Mouse (Mus musculus) embryonic facial prominence, embryonic 10.5 days (tissue): ENCODE data around the gene Atp23. TPM values are rescaled to one million over a fixed set of nuclear protein-coding genes. Genes with fewer than 3 reads are reported as not detected.

Experiments used
- DNase-seq: peaks from one replicate; pipeline ENCODE4 v3.0.0-alpha.2; 2017; ENCODE audit warnings: low spot score
- H3K27ac ChIP-seq: fragments of 300-500 bp; sonication (generic); replicated peaks from 2 replicates; pipeline ENCODE4 v1.5.1; 2016; ENCODE audit warnings: mild to moderate bottlenecking
- H3K27me3 ChIP-seq: fragments of 300-500 bp; sonication (generic); replicated peaks from 2 replicates; pipeline ENCODE4 v1.6.1; 2016; ENCODE audit warnings: low read depth, mild to moderate bottlenecking; ENCODE audit not compliant: poor library complexity, severe bottlenecking
- H3K36me3 ChIP-seq: fragments of 300-500 bp; sonication (generic); replicated peaks from 2 replicates; pipeline ENCODE4 v1.6.1; 2016; ENCODE audit warnings: mild to moderate bottlenecking, moderate library complexity
- H3K4me1 ChIP-seq: fragments of 300-500 bp; sonication (generic); 2 replicates; pipeline ENCODE4 v1.6.1; 2016
- H3K4me3 ChIP-seq: fragments of 300-500 bp; sonication (generic); 2 replicates; pipeline ENCODE4 v1.5.1; 2016; ENCODE audit warnings: mild to moderate bottlenecking, moderate library complexity
- H3K9me3 ChIP-seq: fragments of 300-500 bp; sonication (generic); 2 replicates; pipeline ENCODE4 v1.6.1; 2016; ENCODE audit warnings: mild to moderate bottlenecking
- WGBS: fragments of 180-500 bp; shearing (Covaris S2); methylation state at CpG from one replicate; pipeline ENCODE4 v1.1.7; 2016; 5-methylcytosine and 5-hydroxymethylcytosine counted together
- polyA plus RNA-seq: library from polyadenylated mRNA; unstranded; fragments of >200 nt; fragmentation: Nextera tagmentation; extraction: Ambion mirVana; gene quantifications from 2 replicates; pipeline ENCODE4 v1.2.1, GENCODE M21; 2016

Atp23 gene
- 20.0 and 22.6 TPM in 2 replicates for polyA plus RNA-seq

- Histone ChIP-seq H3K4me1 (peaks cover 20% of the 10 kb centered on the region), H3K4me3 (peak within 1 kb of the TSS; percentile 83), H3K9me3 (no peaks in the 10 kb centered on the region), H3K27me3 (no peaks in the 10 kb centered on the region), H3K36me3 (peaks cover 24% of the 10 kb centered on the region), H3K27ac (peak within 1 kb of the TSS; percentile 85)
- WGBS: under 1% methylated on average over 56 of the region's 56 CpGs
- DNase-seq: peak; percentile 95
These were observed at the start of gene Atp23 for GRCm38 (mm10) chr10:126900821-126901487. TSS of gene Atp23 (minus strand) at chr10:126901355.

DNA sequence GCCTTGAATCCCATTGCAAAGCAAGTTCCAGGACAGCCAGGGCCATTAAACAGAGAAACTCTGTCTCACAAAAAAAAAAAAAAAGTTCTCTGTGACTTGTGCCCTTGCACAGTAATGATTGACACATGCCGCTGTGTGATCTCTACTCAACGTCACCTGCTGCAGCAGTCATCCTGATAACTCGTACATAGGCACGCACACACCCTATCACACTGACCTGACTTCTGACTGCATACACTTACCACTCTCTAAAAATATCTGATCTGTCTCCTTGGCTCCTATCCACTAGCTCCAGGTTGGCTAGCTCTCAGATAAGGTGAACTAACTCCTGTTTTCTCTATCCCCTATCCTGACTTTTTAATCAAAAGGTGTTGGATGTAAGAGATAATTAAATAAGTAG lies 49.4 kb upstream of the Atp23 start:
- Histone ChIP-seq H3K4me1 (peaks cover 9% of the 10 kb centered on the region), H3K36me3 (no peaks in the 10 kb centered on the region), H3K9me3 (no peaks in the 10 kb centered on the region), H3K27ac (no peak overlapping the region), H3K27me3 (peaks cover under 1% of the 10 kb centered on the region; the same call in 1 of the 2 replicates), H3K4me3 (no peak overlapping the region)
- no peak for DNase-seq
- WGBS: 87% methylated on average over 4 of the region's 4 CpGs

DNA sequence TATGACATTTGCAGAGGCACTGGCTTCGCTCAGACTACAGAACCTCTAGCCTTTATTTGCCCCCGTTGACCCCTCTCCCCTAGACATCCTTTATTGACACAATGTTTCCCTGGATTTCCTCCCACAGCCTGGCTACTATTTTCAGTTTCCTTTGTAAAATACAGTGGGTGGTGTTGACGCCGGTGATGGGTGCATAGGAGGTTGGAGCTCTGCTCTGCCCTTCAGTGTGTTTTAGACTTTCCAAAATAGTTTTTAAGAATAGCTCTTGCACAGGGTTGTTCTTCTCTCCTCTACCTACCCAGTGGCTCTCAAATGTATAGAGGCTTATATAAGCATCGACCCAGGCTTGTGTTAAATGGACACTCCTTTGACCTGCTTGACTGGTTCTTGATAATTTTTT lies 48.7 kb upstream of the Atp23 start:
- Histone ChIP-seq H3K9me3 (no peaks in the 10 kb centered on the region), H3K27me3 (no peaks in the 10 kb centered on the region), H3K36me3 (no peaks in the 10 kb centered on the region), H3K27ac (no peak overlapping the region), H3K4me1 (peaks cover 9% of the 10 kb centered on the region), H3K4me3 (no peak overlapping the region)
- DNase-seq: no peak
- 61% methylated on average over 5 of the region's 5 CpGs for WGBS

DNA sequence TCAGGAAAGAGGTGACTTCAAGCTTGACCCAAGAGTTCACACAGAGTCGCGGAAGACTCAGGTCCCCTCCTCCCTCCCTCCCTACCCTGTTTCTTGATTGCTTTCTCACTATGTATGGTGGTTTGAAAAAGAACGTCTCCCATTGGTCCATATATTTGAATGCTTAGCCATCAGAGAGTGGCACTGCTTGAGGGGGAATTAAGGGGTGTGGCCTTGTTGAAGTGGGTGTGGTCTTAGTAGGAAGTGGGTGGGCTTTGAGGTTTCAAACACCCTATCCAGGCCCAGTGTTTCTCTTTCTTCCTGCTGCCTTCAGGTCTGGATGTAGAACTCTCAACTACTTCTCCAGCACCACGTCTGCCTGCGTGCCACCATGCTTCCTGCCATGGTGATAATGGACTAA lies 44.4 kb upstream of the Atp23 start:
- no peak overlapping the region for H3K4me3 ChIP-seq
- H3K27me3 ChIP-seq: no peaks in the 10 kb centered on the region
- WGBS: 86% methylated on average over 5 of the region's 5 CpGs
- H3K4me1 ChIP-seq: peaks cover 9% of the 10 kb centered on the region
- H3K27ac ChIP-seq: no peak overlapping the region
- no peak for DNase-seq
- H3K36me3 ChIP-seq: no peaks in the 10 kb centered on the region
- H3K9me3 ChIP-seq: no peaks in the 10 kb centered on the region

DNA sequence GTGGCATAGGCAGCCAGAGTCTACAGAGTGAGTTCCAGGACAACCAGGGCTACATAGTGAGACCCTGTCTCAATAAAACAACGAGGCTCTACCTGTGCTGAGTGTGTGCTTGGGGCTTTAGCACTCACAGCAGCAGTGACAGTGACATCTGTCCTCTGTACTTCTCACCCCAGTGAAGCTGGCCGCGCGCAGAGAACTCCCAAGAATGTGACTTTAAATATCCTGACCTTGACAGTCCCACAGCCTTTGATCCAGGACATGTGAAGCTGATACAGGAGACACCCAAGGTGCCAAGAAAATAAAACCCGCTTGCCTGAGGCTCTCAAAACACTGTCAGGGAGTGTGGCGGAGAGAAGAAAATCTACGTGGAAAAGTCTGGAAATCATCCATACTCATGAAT lies 39.8 kb upstream of the Atp23 start:
- WGBS: 75% methylated on average over 7 of the region's 7 CpGs
- H3K27me3 ChIP-seq: no peaks in the 10 kb centered on the region

DNA sequence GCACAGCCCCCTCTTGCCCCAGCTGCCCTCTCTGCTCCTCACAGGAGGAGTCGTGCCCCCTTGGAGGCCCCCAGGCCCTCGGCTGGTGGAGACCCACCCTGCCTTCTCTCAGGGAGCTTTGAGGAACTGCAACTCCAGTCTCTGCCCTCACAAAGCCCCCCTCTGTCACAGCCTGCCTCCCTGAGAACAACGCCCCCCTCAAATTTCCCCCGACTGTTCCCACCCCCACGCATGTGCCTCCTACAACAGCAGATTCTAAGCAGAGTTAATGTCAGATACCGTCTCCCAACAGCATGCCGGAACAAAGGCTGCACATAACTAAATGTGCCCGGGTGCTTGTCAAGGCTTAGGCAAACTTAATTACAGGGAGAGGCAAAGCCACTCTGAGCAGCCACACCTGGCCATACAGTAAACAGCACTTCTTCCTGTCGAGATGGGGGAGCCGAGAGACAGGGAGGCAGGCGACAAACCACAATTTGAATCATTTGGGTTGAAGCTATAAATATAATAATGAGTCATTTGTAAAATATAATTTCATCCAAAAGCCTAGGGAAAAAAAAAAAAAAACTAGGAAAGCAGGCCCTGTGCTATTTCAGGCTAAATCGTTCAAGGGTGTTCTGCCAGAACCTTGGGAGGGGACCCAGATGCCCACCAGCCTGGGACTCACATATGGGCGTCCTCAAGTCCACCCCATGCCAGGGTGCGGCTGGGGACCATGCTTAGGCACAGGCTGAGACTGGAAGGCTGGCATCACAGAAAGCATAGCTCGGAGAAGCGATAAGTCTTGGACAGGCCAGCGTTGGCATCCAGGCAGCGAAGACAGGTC lies 34.6 kb upstream of the Atp23 start:
- Histone ChIP-seq H3K4me1 (peaks cover 31% of the 10 kb centered on the region), H3K27ac (peak overlapping the region; percentile 84), H3K36me3 (no peaks in the 10 kb centered on the region), H3K4me3 (no peak overlapping the region), H3K27me3 (no peaks in the 10 kb centered on the region), H3K9me3 (peaks cover 16% of the 10 kb centered on the region)
- peak; percentile 48 for DNase-seq
- 54% methylated on average over 18 of the region's 18 CpGs for WGBS

More for the DNA sequence above, 39.8 kb upstream of the Atp23 start:
- Histone ChIP-seq H3K36me3 (no peaks in the 10 kb centered on the region), H3K9me3 (peaks cover 16% of the 10 kb centered on the region), H3K4me3 (no peak overlapping the region), H3K27ac (no peak overlapping the region), H3K4me1 (peaks cover 2% of the 10 kb centered on the region)
- no peak for DNase-seq

GRCm38 (mm10) chr10:126935121-126935520 lies 34.0 kb upstream of the Atp23 start:
- no peak for DNase-seq
- 78% methylated on average over 8 of the region's 8 CpGs for WGBS
- H3K9me3 ChIP-seq: peaks cover 16% of the 10 kb centered on the region
- H3K36me3 ChIP-seq: no peaks in the 10 kb centered on the region
- H3K4me3 ChIP-seq: no peak overlapping the region
- H3K4me1 ChIP-seq: peaks cover 38% of the 10 kb centered on the region
- 0 out of 2 replicates have a peak, but pooled peaks cover under 1% of the 10 kb centered on the region for H3K27me3 ChIP-seq
- peak overlapping the region; percentile 84 for H3K27ac ChIP-seq

DNA sequence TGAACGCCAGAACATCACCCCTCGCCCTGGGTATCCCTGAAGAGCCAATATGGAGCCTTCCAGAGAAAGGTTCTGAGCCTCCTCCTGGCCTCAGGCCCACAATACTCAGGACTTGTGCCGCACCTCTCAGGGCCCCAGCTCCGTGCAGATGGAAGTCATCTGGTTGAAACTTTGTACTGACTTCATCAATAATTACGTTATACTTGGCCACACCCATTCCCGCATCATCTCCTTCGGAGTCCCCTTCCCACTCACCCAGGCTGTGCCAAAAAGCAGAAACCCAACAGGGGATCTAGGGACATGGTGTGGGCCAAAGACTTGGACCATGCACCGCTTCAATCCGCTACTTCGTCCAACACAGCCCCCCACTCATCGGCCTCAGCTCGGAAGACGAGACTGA lies 33.4 kb upstream of the Atp23 start:
- Histone ChIP-seq H3K27ac (peak overlapping the region; percentile 84; the same call in 1 of the 2 replicates), H3K36me3 (no peaks in the 10 kb centered on the region), H3K4me3 (no peak overlapping the region), H3K9me3 (peaks cover 16% of the 10 kb centered on the region), H3K27me3 (peaks cover 6% of the 10 kb centered on the region), H3K4me1 (peaks cover 43% of the 10 kb centered on the region)
- DNase-seq: no peak
- 90% methylated on average over 13 of the region's 13 CpGs for WGBS

GRCm38 (mm10) chr10:126931760-126932139 lies 30.6 kb upstream of the Atp23 start:
- no peak for DNase-seq
- peaks cover 31% of the 10 kb centered on the region for H3K27me3 ChIP-seq
- no peaks in the 10 kb centered on the region for H3K36me3 ChIP-seq
- no peaks in the 10 kb centered on the region for H3K9me3 ChIP-seq
- peak overlapping the region; percentile 82 for H3K27ac ChIP-seq
- H3K4me3 ChIP-seq: no peak overlapping the region
- H3K4me1 ChIP-seq: peaks cover 72% of the 10 kb centered on the region

GRCm38 (mm10) chr10:126931123-126931759 lies 30.1 kb upstream of the Atp23 start:
- Histone ChIP-seq H3K4me1 (peaks cover 74% of the 10 kb centered on the region), H3K4me3 (no peak overlapping the region; the same call in 1 of the 2 replicates), H3K27me3 (peaks cover 36% of the 10 kb centered on the region), H3K36me3 (no peaks in the 10 kb centered on the region), H3K27ac (peak overlapping the region; percentile 82), H3K9me3 (no peaks in the 10 kb centered on the region)
- no peak for DNase-seq
- WGBS: 71% methylated on average over 8 of the region's 8 CpGs

- Histone ChIP-seq H3K27ac (peak overlapping the region; percentile 82), H3K4me3 (peak overlapping the region; percentile 25; the same call in 1 of the 2 replicates), H3K9me3 (no peaks in the 10 kb centered on the region), H3K4me1 (peaks cover 67% of the 10 kb centered on the region), H3K36me3 (no peaks in the 10 kb centered on the region), H3K27me3 (peaks cover 43% of the 10 kb centered on the region)
- DNase-seq: peak; percentile 58
- WGBS: 44% methylated on average over 15 of the region's 15 CpGs
These were observed 29.3 kb upstream of the Atp23 start for GRCm38 (mm10) chr10:126930270-126931121.

- H3K27me3 ChIP-seq: peaks cover 47% of the 10 kb centered on the region
- H3K9me3 ChIP-seq: no peaks in the 10 kb centered on the region
- no peak for DNase-seq
- no peak overlapping the region for H3K4me3 ChIP-seq
- no peaks in the 10 kb centered on the region for H3K36me3 ChIP-seq
- WGBS: 48% methylated on average over 3 of the region's 3 CpGs
- H3K4me1 ChIP-seq: peaks cover 58% of the 10 kb centered on the region
- H3K27ac ChIP-seq: peak overlapping the region; percentile 82
These were observed 28.4 kb upstream of the Atp23 start for GRCm38 (mm10) chr10:126929543-126929942.
